Comparison of ENCODE assay signal across 10 mouse cellular contexts in genomic region chr9:88073165-88073564, GRCm38 (mm10).
DNase-seq lines count a peak whose midpoint lies in the region; ATAC-seq lines count a peak whose summit lies in the region.
"Had no signal": no experiment of that assay in that cellular context is flagged by ENCODE, and none has a peak within 500 bp of the region (broad histone marks: within the 10 kb centered on the region; RNA-seq: fewer than 3 reads in every experiment).

No protein-coding gene starts in this region.

- ATAC-seq in liver, embryonic 12.5 days = no peak
- no peak for ATAC-seq in monocyte, adult 5-6 weeks (replicated peaks; ENCODE audit: insufficient number of reproducible peaks, low FRiP score, low TSS enrichment, poor library complexity, severe bottlenecking)

- H3K9me3 ChIP-seq in liver, embryonic 12.5 days (replicated peaks) = no peaks in the 10 kb centered on the region
- H3K9me3 ChIP-seq: midbrain, embryonic 12.5 days had no signal

- H3K4me1 ChIP-seq in liver, embryonic 12.5 days = no peaks in the 10 kb centered on the region
- H3K4me1 ChIP-seq: midbrain, embryonic 12.5 days had no signal

- DNase-seq in liver = peak; percentile 39
- DNase-seq in WW6 (ENCODE audit: low read depth, low spot score) = peak; percentile 26
- DNase-seq in cerebellum, postnatal 14 days = peak; percentile 64 to 72
- DNase-seq in heart, postnatal 10 days = peak; percentile 63 to 75
- peak; percentile 54 to 80 for DNase-seq in left cerebral cortex, postnatal 14 days (ENCODE audit: low spot score in 2 of 2)
- DNase-seq in right cerebral cortex, adult 2 months (ENCODE audit: low spot score in 2 of 2) = peak; percentile 68 to 70

- no peak overlapping the region for H3K4me3 ChIP-seq in liver, embryonic 12.5 days
- H3K4me3 ChIP-seq: erythroblast, embryonic 14.5 days; midbrain, embryonic 12.5 days had no signal

- no peaks in the 10 kb centered on the region for H3K36me3 ChIP-seq in liver, embryonic 12.5 days
- H3K36me3 ChIP-seq: midbrain, embryonic 12.5 days had no signal

- WGBS in liver, embryonic 12.5 days (ENCODE audit: insufficient replicate concordance) = 10% methylated on average over 6 of the region's 6 CpGs

- intact Hi-C loops in heart, postnatal 10 days (cut with DNase I) = loop anchor here (2.0 to 5.0 kb wide), 4 partner anchors 148 to 364 kb away; partner anchors contain the start of gene Tbx18
- intact Hi-C loops in left cerebral cortex, postnatal 14 days (cut with DNase I) = loop anchor here (10.0 kb wide), 2 partner anchors 328 to 658 kb away; no protein-coding TSS in a partner anchor

- H3K27me3 ChIP-seq in liver, embryonic 12.5 days (replicated peaks) = no peaks in the 10 kb centered on the region
- H3K27me3 ChIP-seq: midbrain, embryonic 12.5 days had no signal

- H3K27ac ChIP-seq in liver, embryonic 12.5 days = no peak overlapping the region
- H3K27ac ChIP-seq: midbrain, embryonic 12.5 days had no signal

- no peak overlapping the region for H3K4me2 ChIP-seq in liver, embryonic 12.5 days
- H3K4me2 ChIP-seq: midbrain, embryonic 12.5 days had no signal

- no peak overlapping the region for H3K9ac ChIP-seq in liver, embryonic 12.5 days
- H3K9ac ChIP-seq: midbrain, embryonic 12.5 days had no signal
